Mouse (Mus musculus): ENCODE measurements around the gene Gm47841.

Gene Gm47841

DNA sequence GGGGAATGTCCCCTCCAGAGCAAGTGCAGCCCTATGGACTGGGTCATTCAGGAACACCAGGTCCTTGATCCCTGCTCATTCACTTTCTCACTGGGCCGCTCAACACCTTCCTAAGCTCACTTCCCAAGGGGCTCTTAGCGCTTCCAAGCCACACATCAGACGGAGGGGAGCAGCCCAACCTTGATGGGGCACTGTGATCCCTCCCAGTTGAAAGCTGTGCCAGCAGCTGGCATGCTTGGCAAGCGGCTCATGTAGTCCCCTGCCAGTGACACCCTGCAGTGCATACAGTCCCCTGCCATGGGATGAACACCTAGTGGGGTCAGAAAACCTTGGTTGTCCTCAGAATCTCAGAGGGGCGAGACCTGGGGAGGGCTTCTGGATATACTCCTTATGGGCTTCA is 26.9 kb upstream of the Gm47841 start:
- DNase-seq (ENCODE audit: low spot score) = no peak

DNA sequence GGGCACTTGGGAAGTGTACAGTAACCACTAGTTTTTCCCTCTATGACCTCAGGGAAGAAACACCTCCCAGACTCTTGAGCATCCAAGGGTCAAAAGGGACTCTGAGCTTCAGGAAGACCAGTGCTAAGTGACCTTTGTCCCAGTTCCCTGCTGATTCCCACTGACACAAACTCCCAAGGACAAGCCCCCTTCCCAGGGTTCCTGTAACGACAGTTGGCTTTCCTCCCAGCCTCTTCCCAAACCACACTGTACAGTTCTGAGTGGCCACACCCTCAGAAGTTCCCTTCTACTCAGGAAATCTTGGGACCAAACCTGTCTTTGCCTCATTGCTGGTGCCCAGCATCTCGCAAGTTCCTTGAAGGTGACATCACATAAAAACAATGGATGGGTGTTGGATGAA is 25.5 kb upstream of the Gm47841 start:
- no peak for DNase-seq (ENCODE audit: low spot score)

DNA sequence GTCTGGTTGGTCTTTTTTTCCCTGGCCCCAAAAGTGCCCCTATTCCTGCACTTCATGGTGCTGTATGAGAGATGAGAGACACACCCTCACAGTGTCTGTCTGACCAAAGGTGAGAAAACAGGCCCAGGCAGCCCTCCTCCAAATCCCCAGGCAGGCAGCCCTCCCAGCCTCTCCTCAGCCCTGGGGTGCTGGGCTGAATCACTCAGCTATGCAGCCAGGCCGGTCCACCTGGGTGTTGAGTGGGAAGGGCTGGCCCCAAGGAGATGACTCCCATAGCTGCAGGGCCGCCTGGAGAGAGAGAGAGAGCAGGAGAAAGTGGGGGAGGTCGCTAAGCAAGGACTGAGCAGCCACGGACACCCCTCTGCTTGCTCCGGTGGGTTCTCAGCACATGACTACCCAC is 23.6 kb upstream of the Gm47841 start:
- DNase-seq (ENCODE audit: low spot score) = no peak

DNA sequence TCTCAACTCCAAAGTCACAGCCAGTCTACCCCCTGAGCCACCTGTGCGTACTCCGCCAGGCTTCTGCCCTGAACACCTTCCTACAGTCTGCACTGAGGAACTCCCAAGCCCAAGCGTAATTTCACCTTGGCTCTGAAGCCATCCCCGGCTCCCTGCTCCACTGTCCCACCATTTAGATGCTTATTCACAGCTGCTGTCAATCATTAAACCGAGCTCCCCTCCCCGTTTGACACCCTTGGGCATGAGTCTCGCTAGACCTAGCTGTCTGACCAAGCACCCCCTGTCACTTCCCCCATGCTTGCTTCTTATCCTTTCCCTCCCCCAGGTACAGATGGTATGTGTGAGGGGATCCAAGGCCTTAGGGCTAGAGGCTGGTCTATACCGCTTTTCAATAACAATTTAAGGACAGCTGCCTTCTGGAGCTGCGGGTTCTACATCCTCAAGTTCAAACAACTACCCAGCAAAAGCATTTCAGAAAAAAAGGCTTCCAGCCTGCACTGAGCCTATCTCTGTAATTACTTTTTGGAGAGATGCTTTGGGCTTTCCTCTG is 22.5 kb upstream of the Gm47841 start:
- no peak for DNase-seq (ENCODE audit: low spot score)

DNA sequence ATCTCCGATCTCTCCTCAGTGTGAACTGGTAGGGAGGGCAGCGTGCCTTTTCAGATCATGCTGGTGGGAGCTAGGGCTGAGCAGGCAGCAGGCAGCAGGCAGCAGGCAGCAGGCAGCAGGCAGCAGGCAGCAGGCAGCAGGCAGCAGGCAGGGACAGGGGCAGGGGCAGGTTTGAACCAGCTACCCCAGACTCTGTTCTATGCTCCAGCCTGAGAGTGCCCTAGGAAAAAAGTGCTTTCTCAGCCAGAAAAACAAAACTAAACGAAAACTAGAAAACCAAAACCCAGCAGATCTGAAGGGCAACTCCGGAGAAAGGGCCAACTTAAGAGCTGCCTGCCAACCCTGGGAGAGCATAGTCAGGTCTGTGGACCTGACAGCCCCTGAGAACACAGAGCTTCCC is 21.5 kb upstream of the Gm47841 start:
- DNase-seq (ENCODE audit: low spot score) = no peak

DNA sequence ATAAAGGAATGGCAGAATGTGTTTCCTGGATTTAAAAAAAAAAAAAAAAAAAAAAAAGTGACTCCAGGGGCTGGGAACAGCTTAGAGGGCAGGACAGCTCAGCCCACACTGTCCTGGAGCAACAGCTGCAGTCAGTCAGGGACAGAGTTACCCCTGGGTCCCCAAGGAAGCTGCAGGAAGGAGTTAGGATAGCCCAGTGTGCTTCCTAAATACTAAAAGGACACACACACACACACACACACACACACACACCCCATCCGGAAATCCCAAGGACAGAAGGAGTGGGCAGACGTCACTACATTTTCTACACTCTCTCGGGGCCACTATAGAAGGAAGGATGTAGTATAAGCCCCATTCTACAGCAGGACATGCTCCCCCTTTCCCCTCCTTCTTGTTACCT is 20.8 kb upstream of the Gm47841 start:
- no peak for DNase-seq (ENCODE audit: low spot score)

DNA sequence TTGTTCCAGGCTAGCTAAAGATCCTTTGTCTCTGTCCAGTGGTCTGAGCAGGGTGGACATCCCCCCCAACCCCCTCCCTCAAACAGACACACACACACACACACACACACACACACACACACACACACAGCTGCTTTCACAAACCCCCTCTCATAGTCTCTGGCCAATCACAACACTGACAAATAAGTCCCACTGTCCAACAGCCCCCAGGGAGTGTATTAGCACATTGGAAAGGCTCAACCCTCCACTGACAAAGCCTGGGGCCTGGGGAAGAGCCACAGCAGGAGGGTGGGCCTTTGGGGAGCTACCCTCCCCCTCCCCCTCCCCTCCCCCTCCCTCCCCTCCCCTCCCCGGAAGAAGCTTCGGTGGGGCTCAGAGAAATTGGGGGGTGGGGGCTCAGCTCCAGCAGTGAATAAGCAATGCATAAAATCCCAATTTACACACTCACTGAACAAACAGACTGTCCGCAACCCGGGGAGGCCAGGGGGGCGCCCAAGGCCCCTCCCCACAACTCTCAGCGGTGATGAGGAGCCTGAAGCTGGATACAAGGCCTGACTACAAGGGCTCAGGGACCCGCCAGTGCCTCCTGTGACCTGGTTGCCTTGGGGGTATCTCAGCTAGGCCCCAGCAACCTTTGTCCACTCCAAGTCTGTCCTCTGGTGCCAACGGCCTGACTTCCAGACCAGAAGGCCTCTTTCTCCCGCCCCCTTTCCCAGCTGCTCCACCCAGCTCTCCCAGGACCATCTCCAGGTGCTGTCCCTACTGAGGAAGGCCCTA is 19.9 kb upstream of the Gm47841 start:
- no peak for DNase-seq (ENCODE audit: low spot score)

DNA sequence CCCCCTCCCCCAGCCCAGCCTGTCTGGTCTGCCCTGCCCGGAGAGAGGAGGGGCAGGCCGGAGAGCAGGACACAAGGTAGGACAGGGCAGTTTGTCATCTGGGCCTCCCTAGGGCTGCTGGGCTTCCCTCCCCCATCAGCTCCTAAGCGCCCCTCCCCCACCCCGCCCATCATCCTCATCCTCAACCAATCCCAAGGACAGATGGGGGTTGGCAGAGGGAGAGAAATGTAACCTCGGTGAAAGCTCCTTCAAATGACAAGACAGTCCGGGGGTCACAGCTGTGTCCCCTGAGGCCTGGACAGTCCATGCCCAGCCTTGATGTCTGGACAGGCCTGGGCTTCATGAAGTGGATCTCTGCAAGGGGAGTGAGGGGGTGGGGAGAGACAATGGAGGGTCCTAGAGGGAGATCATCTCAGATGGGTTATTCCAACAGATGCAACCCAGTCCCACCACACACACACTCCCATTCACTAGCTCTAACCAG is 19.2 kb upstream of the Gm47841 start:
- no peak for DNase-seq (ENCODE audit: low spot score)

DNA sequence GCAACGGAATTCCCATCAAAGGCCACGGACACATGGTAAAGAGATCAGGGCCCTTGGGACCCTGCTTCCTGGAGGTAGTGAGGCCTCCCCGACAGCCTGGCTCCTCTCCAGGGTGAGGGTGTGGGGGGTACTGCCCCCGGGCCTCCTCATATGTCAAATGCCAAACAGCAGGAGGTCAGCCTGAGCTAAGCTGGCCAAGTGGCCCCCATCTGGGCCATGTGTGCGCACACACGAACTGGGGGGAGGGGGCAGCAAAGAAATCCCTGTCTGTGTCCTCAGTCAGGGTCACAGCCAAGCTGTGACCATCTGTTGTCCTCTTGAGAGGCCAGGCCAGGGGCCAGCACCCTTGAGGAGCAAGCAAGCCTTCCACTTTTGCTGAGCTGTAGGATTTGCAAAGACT is 17.9 kb upstream of the Gm47841 start:
- no peak for DNase-seq (ENCODE audit: low spot score)

DNA sequence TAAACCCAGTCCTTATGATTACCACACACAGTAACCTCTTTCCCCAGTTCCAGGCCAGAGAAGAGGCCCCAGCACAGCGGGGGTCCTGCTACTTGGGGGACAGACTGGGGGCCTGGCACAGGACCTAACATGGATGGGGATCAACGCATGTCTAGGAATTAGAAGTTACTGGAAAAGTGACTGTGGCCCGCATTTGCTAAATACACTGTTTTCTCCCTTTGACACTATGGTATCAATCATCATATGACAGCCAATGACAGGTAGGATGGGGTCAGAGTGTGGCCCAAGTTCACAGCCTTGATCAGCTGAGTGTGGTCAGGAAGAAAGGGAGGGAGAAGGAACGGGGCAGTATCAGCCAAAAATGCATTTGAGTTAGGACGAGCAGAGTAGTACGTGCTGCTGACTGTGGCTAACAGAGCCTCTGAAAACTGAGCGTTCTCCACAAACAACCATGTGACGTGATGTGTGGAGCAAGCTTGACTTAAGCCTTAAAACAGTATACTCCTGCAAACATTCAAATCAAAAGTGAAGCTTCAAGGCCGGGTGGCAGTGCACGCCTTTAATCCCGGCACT is 13.2 kb upstream of the Gm47841 start:
- no peak for DNase-seq (ENCODE audit: low spot score)

DNA sequence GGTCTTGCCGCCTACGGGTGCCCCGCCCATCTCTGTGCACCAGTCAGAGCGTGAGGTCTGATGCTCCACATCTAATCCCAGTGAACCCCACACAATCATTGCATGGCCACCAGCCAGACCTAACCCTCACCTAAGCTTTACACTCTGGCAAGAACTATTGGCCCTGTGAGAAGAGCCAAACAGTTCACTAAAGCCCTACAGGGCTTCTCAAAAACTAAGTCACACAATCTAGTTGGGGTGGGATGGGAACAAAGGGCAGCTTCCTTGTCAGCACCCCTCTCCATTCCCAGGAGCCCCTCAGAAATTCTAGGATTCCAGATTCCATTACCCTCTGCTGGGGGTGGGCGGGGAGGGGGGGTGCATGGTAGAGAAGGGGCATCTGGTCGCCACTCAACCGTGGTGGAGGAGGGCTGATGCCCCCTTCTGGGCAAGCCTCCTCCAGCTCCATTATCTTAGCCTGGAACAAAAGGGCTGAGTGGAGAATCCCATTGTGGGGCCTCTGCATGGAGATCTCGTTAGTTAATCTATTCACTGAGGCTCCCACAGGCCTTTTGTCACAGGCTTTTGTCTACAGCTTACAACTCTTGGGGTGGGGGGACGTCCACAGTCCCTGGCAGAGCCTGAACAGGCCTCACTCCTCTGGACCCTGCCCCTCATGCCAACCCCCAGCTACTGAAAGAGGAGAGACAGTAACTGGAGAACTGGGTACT is 12.5 kb upstream of the Gm47841 start:
- DNase-seq (ENCODE audit: low spot score) = no peak

DNA sequence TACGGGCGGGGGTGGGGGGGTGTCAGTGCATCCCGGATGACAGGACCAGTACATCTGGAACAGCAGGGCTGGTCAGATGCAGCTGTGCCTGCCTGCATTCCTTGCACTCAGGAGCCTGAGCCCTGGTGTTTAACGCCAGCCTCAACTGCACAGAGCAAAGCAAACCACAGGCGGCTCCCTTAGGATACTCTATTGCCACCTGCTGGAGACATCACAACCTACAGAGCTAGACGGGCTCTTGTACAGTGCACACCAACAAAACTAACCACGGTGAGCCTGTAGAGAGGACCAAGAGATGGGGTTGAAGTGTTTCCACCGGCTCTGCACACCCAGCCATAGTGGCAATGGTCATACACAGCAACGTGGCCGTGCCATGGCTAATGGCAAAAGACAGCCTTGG is 9.0 kb upstream of the Gm47841 start:
- DNase-seq (ENCODE audit: low spot score) = no peak

DNA sequence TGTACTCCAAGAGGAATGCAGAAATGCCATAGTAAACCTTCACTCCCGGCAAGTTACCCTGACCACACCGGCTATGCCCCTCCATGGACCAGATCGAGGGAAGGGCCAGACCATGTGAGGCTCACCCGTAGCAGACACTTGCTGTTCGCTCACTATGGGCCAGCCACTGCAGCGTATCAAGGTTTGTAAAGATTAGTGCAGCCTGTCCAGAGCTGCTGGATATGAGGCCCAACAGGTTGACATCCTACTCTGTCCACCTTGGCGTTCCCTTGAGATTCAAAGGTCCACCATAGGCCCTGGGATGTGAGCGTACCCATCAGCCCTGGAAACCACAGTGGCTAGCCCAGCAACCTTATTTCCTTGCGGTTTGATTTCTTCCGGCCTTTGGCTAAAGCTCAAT is 7.3 kb upstream of the Gm47841 start:
- DNase-seq (ENCODE audit: low spot score) = no peak

DNA sequence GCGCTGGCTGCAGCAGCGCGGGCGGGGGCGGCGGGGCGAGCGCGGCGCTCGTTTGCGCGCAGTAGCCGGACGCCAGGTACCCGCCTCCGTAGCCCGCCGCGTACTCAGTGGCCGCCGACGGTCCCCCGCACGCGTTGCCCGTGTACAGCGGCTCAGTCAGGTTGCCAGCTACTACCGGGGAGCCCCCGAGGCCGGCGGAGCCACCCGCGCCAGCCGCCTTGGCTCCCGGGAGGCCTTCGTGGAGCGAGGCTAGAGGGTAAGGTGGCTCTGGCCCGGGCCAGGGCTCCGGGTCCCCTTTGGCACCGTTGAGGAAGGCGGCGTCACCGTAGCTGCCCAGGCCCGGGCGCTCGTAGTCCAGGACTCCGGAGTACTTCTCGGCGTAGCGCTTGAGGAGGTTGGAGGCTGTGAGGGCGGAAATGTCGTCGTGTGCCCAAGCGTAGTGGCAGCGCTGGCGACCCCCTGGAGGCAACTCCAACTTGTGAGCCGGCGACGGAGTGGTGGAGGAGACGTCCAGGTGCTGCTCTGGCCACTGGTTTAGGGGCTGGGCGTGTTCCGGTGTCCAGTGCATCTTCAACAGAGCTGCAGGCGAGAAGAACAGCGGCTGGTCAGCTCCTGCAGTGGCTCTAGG is 6.7 kb upstream of the Gm47841 start:
- no peak for DNase-seq (ENCODE audit: low spot score)

DNA sequence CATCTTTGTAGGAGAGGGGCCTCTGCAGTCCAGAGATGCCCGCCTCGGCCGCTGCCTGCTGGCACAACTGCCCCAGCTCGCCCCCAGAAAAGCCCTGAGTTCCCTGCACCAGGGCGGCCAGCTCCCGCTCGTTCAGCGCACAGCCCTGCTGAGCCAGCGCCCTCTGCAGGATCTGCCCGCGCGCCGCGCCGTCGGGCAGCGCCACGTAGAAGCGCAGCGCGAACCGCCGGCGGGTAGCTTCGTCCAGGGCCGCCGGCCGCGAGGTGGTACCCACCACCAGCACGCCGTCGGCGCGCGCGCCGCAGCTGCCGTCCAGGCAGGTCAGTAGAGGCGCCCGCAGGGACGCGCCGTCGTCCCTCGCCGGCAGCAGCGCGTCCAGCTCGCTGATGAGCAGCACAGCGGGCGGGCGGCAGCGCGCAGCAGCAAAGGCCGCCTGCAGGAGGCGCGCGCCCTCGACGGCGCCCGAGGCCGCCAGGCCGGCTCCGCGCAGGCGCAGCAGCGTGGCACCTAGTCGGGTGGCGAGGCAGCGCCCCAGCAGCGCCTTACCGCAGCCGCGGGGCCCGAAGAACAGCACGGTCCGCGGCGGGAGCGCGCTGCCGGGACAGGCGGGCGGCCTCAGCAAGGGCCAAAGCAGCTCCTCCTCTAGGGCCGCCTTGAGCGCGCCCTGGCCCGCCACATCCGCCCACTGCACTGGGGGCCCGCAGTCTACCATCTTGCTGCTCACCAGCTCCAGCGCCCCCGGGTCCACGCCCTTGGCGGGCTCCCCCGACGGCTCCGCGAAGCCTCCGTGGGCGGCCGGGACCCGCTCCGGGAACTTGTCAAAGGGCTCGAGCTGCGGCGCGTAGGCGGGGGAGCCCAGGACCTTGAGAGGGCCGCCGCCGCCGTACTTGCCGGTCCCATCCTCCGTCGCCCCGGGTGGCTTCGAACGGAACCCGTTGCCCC is 5.6 kb upstream of the Gm47841 start:
- DNase-seq (ENCODE audit: low spot score) = no peak

DNA sequence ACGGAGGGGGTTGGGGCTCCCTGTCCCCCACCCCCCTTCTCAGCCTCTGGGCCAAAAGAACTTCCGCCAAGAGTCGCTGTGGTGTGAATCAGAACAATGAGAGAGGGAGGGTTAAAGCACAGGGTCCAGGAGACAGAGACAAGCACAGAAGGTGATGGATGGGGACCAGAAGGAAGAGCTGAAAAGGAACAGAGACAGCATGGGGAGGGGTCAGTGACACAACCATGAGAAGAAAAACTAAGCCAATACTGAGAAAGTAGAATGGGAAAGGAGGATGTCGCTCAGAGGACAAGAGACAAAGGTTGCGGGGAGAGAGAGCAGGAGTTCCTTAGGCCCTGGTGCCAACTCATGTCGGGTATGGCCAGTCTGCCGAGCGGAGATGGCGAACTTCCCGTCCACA is 4.7 kb upstream of the Gm47841 start:
- DNase-seq (ENCODE audit: low spot score) = no peak

DNA sequence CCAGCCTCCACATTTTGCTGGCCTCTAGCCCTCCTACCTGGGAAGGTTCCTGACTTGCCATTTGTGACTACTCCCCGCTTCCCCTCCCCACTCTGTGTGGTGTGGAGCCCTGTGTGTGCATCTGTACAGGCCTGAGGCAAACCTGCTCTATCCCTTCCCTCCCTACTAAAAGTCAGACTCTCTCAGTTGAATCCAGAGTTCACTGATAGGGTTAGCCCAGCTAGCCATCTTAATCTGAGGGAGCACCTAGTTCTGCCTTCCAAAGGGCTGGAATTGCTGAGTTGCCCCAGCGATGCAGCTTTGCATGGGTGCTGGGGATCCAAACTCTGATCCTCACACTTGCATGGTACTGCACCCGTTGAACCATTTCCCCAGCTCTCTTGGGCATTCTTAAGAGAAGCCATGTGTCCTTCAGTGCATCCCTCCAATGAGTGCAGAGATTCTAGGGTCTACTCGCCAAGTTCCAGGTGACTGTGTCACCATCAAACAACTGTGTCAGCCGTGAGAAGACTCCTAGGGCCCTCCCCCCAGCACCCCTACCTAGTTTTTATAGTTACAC is 1.2 kb upstream of the Gm47841 start:
- no peak for DNase-seq (ENCODE audit: low spot score)

DNA sequence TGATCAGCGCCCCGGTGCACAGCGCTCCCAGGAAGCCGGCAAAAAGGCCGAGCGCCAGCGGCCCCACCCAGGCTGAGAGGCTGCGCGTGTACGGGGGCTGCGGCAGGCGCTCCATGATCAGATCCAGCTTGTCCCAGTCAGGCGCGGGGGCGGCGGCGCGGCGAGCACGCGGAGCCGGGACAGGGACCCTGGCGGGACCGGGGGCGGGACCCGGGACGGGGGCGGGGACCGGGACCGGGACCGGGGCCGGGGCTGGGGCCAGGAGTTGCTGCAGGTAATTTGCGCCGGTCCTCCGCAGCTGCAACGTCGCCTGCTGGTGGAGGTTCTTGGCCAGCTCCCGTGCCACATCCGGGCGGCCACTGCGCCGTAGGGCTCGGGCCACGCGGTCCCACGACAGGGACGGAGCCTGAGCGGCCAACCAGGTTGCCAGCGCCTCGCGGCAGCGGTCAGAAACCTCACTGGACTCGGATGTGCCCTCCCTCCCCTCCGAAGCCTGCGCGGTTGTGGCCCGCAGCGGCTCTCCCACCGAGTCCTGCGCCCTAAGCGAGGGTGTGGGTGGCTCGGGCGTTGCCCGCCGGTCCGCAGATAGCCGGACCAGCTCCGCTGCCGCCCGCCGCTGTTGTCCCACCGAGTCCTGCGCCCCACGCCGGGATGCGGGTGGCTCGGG is 537 bp downstream of the Gm47841 start:
- DNase-seq (ENCODE audit: low spot score) = no peak

DNA sequence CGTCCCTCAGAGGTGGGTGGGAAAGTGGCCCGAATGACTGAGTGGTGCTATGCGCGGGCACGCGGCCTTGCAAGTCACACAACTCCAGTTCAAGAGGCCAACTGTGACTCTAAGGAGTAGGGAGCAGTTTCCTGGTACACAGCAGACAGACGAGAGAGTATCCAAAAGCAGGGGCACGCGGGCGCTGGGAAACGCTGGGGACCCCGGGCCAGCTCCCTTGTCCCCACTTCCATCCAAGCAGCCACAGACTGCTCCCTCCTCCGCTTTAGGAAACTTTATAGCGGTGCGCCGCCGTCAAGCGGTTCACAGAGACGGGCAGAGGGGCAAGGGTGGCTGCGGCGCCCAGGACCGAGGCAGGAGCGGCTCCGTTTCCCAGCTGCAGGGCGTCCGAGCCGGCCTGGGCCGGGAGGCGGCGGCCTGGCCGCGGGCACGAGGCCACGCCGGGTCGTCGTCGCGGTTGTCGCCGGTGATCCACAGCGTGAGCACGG is 1.1 kb downstream of the Gm47841 start:
- no peak for DNase-seq (ENCODE audit: low spot score)

DNA sequence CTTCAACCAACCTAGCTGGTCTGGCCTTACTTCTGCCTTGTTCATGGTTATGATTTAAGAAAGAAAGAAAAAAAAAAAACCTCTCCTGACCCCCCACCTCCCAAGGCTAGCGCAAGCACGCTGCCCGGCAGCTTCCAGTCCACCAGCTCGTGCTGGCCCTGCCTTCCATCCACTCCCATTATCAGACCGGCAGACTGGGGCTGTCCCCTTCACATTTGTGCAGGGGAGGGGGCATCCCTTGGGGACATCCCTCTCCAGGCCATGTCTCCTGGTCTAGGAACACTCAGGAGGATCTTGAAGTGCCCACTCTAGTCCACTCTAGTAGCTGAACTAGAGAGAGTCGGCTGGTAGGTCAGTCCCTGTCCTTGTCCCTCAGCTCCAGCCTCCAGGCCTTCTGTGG is 2.7 kb downstream of the Gm47841 start:
- DNase-seq (ENCODE audit: low spot score) = no peak

Data from ovary, postnatal 10 days (tissue).